Mouse (Mus musculus) urinary bladder, adult 18-20 months (tissue): ENCODE data around the gene Sync.
A peak's percentile ranks its signal among the peaks of the same experiment; 100 is the strongest.

Source experiments
- DNase-seq, 2 experiments: peaks; one replicate each; pipeline ENCODE4 v3.0.0; 2022; ENCODE audit warnings: low spot score in 2 of 2, mixed read lengths in 2 of 2

The Sync gene

DNA sequence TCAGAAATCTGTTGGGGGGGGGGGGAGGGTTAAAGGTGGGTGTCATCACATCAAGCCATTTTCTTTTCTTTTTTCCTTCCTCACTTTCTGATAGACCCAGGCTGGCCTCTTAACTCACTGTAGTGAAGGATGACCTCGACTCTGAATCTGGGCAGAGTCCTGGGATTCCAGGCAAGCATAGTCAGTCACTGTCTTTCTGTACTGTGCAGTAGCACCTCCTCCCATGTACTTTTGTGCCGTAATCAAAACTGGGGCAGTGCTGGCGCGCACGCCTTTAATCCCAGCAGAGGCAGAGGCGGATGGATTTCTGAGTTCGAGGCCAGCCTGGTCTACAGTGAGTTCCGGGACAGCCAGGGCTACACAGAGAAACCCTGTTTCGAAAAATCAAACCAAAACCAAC lies 16.4 kb downstream of the Sync start:
- no peak for DNase-seq

DNA sequence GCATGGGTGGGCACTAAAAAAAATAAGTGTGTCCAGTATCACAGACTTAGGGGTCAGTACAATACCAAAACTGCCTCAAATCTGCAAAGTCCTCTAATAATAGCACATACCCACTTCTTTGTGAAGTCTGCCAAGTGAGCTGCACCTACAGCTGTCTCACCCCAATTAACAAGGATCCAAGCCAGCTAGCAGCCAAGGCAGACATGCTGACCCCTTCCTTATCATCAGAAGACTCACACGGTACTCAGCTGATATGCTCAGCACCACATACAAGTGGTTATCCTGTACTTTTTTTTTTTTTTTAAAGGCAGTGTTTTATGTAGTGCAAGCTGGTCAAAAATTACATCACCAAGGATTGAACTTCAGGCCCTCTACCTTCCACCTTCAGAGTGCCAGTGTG lies 16.9 kb downstream of the Sync start:
- DNase-seq, result no peak

DNA sequence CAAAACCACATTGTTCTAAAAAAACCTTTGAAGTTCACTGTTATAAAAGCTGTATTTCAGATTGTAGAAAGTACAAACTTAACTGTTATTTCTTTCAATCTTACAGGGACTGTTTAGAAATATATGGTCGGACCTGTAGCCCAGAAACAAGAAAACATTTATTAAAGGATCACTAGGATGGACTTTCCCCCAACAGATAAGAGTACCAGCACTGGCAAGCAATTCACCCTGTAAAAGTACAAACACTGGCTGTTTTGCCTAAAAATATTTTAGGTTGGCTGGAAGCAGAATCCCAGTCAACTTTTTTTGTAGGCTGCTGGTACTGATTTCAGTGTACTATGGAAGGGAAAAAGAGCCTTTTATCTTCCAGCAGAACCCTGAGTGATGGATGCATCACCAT lies 20.5 kb downstream of the Sync start:
- DNase-seq, result no peak

DNA sequence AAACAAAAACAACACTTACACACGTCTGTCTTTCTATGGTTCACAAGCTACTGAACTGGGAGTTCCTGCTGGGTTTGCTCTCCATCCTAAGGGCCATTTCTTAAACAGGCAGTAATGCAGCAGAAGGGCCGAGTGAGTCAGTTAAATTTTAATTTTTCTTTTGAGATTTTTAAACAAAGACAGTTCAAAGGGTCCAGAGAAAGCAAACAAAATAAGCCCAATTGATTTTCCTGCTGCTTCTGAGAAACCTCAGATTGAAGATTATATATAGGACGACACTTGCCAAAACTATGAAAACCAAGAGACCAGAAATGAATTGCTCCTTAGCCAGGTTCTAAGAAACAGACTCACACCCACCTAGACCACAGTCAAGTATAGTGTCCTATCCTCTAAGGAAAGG lies 26.5 kb downstream of the Sync start:
- DNase-seq, result no peak

DNA sequence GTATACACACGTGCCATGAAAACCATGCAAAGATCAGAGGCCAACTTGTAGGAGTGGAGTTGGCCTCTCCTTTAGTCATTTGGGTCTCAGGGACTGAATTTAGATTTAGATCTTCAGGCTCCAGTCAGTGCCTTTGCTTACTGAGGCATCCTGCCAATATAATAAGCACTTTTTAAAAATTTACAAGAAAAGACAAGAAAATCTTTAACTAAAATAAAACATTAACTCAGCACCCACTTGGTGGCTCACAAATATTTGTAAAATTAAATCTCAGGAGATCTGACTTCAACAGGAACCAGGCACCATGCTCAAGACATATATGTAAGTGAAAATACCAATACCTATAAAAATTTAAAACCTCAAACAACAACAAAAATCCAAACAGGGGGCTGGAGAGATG lies 33.5 kb downstream of the Sync start:
- DNase-seq, result no peak

DNA sequence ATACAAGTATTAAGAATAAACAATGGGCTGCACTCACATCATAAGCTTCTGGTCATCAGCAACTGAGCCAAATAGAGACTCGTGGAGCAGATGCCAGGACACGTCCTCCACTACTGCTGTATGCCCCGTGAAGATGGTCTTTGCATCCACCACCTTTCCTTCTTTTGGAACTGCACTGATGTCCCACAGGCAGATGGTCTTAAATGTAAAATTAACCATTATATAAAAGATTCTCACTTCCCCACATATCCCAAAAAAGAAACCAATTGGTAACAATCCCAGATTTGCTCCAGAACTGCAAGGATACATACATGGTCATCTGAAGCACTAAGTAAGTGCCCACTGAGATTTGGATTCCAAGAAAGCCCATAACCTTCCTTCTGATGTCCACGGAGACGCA lies 34.6 kb downstream of the Sync start:
- no peak for DNase-seq

DNA sequence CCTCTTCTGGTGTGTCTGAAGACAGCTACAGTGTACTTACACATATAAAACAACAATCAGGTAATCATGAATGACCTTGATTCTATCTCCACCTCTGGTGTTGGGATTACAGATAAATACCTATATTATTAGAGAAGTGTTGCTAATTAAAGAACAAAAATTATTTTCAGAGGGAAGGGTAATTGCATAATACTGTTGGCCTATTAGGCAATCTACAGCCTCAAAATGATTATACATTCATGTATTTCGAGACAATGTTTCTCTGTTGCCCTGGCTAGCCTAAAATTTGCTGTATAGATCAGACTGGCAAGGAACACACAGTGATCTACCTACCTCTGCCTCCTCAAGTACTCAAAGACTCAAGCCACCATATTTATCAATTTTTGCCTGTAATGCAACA lies 36.1 kb downstream of the Sync start:
- no peak for DNase-seq

DNA sequence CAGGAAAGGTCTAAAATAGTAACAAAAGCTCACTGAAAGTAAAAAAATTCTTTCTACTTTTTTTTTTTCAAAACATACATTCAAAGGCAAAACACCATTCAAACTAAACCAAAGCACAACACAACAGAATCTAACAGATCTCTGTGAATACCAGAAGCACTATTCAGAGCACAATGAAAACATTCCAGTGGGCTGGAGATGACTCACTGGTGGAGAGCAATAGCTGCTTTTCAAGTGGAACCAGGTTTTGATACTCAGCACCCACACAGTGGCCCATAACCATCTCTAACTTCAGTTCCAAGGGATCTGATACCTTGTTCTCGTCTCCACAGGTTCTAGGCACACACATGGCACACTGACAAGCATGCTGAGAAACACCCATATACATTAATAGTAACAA lies 37.3 kb downstream of the Sync start:
- peak in 1 of 2 experiments; percentile 28 for DNase-seq

DNA sequence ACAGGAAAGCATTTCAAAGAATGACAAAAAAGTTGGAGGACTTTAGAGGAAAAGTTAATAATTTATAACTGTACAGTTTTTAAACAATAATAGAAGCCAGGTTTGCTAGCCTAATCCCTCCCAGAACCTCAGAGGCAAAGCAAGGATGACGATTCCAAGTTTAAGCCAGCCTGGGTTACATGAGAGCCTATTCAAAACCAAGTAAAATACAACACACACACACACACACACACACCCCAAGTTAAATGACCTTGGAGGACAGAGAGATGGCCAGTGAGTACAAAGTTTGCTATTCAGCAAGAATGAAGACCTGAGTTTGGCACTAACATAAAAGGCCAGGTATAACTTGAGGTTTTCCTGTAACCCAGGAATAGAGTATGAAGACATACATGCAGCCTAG lies 38.8 kb downstream of the Sync start:
- no peak for DNase-seq

DNA sequence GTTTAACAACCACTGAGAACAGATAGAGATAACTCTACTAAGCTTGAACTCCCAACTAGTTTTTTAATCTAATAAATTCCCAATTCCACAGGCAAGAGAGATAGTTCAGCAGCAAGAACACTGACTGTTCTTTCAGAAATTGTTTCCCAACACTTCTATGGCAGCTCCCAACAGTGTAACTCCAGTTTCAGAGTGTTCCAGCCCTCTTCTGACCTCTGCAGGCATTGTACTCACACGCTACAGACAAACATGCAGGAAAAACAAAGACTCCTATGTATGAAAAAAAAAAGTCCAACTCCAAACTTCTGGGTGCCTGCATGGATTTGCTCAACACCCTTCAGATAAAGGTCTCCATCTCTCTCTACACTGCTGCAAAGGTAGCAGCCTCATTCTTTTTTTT lies 45.4 kb downstream of the Sync start:
- DNase-seq, result no peak

DNA sequence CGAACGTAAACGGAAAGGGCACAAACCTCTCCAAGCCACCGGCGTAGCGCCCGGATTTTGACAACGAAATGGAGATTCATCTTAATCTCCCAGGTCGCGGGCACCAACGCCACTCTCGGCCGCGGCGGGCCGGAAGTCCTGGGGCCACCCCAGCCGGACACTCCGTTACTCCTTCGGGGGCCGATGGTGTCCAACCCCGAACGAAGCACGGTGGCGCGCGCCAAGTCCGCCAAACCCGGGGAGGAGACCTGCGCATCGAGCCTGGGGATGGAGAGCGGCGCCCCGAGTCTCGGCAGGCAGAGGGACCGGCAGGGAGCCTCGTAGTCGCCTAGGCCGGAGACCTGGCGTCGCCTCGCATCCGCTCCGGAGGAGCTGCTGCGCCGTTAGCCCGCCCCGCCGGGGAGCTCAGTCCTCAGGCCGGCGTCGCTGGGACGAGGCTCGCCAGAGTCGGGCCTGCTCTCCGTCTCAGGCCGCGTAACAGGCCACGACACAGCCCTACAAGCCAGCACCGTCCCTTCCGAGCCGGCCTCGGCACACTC lies 47.3 kb downstream of the Sync start:
- DNase-seq, result peak in 1 of 2 experiments; percentile 37

DNA sequence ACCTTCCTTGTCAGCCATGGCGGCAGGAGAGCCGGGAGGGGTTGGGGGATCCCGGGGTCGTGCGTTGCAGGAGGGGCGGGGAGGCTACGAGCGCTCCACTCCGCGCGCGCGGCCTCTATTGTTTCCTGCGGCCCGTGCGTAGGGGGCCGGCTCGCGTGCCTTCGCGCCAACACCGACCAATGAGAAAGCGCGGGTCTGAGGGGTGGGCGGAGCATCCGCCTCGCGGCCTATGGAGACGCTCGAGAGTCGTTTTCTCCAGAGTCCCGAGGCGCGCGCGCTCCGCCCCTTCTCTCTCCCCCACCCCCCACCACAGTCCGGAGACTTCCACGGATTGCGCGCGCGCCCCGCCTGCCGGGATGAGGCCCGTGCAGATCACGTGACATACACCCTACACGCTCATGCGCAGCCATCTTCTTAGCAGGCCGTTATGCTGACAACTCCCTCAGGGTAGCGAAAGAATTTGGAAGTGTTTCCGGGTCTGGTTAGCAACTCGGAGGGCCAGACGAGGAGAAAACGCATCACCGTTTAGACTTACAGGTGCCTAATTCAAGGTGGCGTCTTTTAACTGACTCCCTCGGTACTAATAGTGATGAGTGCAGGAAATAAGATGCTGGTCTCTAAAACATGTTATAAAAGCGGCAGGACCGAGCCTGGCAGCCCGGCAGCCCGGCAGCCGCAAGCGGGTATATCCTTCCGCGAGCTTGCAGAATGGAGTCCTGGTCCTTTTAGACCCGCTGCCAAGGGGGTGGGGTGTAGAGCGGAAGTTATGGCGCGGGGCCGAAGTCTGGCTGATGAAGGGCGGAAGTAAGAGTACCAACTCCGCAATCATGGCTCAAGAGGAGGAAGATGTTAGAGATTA lies 48.0 kb downstream of the Sync start, which contains the start of the genes Rbbp4 and Zbtb8os:
TSS of gene Rbbp4 (minus strand) at position 155 of the 859 bp plus-strand sequence.
TSS of gene Zbtb8os (plus strand) at position 480 of the 859 bp plus-strand sequence.
- DNase-seq, result peak; percentile 90 to 94

GRCm38 (mm10) chr4:129336291-129336690 lies 48.9 kb downstream of the Sync start:
- DNase-seq, result no peak

DNA sequence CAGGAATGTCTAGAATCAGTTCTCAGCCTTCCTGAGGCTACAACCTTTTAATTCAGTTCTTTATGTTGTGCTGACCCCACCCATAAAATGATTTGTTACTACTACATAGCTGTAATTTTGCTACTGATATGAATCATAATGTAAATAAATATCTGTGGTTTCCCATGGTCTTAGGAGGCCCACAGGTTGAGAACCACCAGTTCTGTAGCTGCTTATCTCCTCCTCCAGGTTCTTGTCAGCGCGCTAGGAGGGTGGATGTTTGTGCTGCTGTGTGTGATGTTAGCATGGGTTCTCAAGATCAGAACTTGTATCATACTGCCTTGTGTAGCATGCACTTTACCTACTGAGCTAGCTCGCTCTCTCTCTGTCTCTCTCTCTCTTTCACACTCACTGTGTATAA lies 52.3 kb downstream of the Sync start:
- DNase-seq, result no peak

GRCm38 (mm10) chr4:129341888-129342287 lies 54.5 kb downstream of the Sync start:
- DNase-seq, result no peak

GRCm38 (mm10) chr4:129342705-129343104 lies 55.3 kb downstream of the Sync start:
- no peak for DNase-seq

DNA sequence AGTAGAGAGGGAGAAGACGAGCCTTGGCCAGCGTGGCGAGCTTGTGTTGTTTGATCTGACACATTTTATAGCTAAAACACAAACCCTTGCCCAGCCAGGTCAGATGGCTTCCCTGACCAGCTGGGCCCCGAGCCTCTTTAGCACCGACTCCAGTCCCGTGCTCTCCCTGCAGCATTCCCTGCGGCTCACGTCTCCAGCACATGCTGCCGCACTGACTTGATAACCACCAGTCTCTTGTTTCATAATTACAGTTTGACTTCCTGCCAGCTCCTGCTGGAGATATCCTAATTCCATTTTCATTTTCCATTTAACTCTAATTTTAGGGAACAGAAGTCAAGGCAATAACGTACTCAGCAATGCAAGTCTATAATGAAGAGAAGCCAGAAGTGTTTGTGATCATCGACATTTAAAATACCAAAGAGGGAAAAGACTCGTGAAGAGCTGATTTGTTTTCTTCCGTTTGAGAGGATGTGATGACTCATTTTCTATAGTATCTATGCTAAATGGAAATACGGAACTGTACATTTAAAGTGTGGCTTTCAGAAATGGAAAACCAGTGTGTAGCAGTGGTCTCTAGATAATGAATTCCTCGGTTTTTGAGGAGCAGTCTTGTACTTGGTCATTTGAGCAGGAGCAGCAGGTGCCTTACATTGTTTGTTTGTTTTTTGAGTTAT lies 59.2 kb downstream of the Sync start:
- no peak for DNase-seq

GRCm38 (mm10) chr4:129350644-129351043 lies 63.2 kb downstream of the Sync start:
- DNase-seq, result peak; percentile 41 to 48

GRCm38 (mm10) chr4:129351111-129351510 lies 63.7 kb downstream of the Sync start:
- no peak for DNase-seq

DNA sequence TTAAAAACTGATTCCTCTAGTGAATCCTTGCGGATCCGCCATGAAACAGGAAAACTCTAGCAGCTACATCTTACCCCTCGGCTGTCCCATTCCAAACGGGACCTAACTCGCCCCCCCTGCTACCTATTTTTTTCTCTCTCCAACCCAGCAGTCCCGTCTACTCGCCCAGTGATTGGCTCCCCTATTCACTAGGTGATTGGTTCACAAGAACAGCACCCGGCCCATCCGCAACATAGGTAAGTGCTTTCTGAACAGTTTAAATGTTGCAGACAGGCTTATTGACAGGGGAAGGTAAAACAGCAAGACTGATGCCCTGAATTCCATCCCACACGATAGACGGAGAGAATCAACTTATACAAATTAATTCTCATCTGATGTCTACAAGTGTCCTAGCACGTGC lies 65.8 kb downstream of the Sync start:
- no peak for DNase-seq

DNA sequence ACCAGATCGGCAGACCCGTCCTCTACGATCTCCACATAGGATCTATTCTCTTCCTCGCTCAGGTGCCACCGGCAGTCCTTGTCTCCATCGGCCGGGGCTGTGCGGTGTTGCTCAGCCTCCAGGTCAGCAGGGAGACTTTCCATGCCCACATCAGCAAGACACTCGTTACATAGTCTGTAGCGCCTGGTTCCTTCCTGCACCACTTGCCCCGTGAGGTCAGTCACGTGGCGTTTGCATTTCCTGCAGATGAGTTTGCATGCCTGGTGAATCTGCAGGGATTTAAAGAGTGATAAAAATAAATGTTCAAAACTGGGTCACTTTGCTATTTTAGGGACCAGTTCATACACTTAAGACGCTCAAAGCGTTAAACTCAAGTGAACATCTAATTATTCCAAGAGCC lies 66.8 kb downstream of the Sync start:
- DNase-seq, result no peak

GRCm38 (mm10) chr4:129357613-129358163 lies 70.3 kb downstream of the Sync start:
- DNase-seq, result no peak
